Mouse (Mus musculus) embryo, embryonic 10 days (tissue): ENCODE data around the gene Arhgap35.
"Not testable (repeated sequence)": the region's sequence is repeated elsewhere in the genome, so short reads cannot be mapped to it uniquely, and the experiment has no call there.

Experiments
- DNase-seq: peaks from one replicate; pipeline ENCODE4 v3.0.0-alpha.2; 2015; ENCODE audit warnings: low spot score

Arhgap35 gene

DNA sequence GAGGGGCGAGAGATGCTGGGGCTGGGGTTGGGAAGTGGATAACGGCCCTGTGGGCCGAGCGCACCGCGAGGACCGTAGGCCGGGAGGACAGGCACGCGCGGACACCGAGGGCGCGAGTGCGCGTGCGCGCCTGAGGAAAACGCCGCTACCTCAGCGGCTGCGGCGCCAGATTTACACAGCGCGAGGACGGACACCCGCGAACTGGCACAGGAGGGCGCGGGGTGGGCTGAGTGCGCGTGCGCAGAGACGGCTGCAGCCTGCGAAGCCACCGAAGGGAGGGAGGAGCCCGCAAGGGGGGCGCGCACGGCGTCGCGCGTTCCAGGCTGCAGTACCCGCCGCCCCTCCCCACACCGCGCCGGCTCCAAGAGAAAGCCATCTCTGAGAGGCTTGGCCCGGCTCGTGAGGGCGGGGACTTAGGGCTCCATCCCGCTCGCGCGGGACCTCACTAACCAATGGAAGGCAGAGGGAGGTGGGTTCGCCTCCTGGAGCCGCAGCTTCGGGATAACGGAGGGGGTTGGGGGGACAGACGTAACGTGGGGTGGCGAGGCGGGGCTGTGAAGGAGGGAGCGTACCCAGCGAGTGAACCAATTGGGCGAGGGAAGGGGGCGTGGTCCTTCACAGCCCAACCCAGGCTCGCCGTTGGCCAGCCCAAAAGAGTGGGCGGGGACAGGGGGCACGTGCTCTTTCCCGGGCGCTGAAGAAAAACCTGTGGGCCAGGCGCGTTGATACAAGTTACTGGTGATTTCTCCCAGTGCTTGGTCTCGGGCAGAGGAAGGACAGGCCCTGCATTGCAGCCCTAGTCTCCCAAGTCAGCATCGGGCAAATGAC lies at the start of gene Arhgap35:
Gene Arhgap35 (minus strand): TSS at position 106 of the 828 bp plus-strand sequence.
- peak; percentile 99 for DNase-seq

DNA sequence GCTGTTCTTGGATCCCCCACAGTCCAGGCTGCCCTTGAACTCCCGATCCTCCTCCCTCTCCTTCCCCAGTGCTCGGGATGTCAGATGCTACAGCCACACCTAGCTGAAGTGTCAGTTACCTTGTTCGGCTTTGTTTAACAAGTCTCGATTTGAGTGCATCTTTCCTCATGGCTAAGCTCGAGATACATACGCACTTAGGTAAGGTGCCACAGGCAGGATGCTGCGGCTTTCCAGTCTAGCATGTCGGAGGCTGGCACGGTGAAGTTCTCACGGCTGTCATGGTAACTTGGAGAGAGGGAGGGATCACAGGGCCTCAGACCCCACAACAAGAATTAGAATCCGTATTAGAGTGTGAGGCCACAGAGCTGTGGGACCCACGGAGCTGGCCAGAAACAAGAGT lies 29.5 kb upstream of the Arhgap35 start:
- DNase-seq, result no peak

DNA sequence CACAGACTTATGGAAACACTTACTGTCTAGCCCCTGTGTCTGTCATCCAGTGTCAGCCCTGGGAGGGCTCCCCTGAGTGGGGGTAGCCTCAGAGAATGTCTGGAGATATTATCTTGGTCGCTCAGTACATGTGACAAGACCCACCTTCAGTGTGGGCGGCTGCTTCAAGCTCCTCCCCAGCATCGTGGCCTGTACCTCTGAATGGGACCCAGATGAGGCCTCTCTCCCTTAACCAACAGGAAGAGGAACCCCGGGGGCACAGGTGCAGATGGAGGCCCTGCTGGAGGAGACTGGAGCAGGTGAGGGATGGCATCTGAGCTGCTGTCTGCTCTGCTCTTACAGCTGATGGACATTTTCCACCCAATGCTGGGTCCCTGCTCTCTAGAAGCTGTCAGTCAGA lies 28.3 kb upstream of the Arhgap35 start:
- not testable (repeated sequence) for DNase-seq

DNA sequence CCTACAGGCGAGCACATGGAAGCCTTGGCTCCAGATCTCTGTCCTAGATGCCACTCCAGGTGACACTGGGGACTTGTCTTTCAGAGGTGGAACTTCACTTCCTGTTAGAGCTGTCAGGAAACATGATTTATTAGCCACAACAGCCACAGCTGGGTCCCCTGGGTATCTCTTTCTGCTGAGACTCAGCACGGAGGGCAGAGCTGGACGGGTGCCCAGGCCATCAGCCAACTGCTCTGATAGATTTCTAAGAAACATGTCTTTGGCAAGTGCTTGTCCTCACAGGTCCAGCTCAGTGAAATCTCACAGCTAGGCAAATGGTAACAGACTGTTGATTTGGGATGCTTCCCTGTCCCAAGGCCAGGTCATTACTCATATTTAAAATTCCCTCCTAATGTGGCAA lies 24.2 kb upstream of the Arhgap35 start:
- no peak for DNase-seq

DNA sequence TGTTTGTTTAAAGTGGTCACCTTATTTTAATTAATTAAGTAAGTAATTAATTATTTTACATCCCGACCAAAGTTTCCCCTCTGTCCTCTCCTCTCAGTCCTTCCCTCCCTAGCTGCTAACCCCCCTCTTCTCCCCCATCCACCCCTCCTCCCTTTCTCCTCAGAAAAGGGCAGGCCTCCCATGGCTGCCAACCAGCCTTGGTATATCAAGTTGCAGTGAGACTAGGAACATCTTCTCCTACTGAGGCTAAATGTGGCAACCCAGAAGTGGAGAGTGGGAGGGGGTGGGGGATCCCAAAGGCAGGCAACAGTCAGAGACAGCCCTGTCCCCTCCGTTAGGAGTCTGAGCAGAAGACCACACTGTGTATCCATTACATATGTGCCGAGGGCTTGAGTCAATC lies 20.3 kb upstream of the Arhgap35 start:
- DNase-seq, result no peak

DNA sequence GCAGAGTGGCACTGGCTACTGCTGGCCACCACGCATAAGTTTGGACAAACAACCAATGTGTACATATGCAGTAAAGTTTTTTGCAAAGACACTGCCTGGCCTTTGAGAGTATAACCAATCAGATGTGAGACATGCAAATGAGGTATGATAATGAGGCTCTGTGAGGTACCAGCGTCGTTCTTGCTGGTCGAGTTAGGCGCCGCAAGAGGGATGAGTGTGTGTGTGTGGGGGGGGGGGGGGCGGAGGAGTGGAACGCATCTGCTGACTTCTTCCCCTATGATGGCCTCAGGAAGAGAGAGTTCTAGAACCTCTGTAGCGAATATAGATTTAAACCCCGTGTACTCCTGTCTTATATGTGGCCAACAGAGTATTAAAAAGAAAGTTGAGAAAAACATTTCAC lies 19.1 kb upstream of the Arhgap35 start:
- peak; percentile 43 for DNase-seq

DNA sequence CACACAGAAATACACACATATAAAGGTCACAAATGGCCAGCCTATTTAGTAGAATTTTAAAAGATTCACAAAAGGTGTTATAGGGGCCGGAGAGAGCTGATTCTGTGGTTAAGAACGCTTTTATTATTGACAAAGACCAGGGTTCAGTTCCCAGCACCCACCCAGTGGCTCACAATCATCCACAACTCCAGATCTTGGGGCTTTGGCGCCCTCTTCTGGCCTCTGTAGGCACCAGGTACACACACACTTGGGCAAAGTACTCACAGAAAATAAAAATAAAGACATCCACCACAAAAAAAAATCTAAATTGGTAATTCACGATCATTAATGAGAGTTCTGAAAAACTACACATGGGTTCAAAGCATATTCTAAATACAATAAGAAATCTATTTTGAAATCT lies 17.1 kb upstream of the Arhgap35 start:
- DNase-seq, result no peak

DNA sequence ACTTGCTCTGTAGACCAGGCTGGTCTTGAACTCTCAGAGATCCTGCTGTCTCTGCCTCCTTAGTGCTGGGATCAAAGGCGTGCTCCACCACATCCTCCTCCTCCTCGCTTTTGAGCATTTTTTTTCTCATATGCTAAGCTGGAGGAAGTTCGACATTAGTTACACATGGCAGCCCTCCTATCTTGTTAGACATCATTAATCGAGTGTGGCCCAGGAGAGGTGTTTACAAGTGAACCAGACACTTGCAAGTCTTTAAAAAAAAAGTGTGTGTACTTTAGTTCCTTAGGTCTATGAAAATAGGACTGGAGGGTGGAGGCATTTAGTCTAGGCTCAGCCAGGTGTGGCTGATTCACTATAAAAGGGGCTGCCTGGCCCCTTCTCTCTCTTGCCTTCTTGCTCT lies 16.2 kb upstream of the Arhgap35 start:
- no peak for DNase-seq

DNA sequence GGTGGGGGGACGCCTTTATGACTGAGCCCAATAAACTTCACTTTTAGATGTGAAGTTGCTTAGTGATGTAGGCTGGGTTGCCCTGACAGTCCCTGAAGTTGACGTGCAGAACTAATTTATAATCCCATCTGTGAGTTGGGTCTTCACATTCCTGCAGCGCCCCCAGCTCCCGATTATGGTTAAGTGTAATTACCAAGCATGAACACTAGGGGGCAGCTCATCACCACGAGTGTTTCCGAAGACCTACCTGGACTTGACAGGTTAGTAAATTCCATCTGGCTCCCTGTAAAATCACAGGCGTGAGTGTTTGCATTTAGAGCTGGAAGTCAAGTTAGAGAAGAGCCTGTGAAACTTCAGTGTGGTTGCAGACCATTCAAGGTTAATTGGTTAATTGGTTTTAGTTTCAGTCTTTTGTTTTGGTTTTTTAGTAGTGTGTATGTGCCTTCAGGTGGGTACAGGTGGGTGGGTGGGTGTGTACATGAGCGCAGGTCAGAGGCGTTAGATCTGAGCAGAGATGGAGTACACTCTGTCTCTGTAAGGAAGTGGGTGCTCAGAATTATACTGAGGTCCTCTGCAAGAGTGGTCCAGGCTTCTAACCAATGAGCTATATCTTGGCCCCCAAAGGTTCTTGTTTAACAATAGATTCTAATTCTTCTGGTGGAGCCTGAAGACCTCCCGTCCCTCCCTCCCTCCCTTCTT lies 15.0 kb upstream of the Arhgap35 start:
- DNase-seq, result peak; percentile 74

DNA sequence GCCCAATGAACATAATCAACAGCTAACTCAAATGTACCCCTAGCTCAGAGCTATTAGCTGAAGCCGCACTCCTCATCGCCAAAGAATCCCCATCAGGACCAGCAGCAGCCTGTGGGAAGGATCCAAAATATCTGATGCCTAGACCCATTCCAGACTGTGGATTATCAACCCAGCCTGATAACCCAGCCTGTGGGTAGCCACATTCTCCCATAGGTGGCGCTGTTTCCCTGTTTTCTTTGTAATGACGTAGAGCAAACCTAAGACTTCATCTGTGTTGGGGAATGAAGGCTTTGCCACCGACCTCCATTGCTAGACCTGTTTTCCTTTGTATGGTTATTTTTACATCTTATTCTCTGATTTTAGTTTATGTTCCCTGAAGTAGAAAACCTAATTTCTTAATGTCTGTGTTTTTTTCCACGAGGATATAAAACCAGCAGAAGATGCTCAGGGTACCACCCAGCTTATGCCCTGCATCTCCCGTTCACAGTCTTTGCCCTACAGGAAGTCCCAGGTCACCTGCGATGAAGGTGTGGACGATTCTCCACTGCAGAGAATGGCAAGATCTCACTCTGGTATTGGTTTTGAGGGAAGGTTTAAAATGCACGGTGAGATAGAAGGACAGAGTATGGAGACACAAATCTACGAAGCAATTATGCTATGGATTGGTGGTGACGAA lies 13.4 kb upstream of the Arhgap35 start:
- peak; percentile 90 for DNase-seq

DNA sequence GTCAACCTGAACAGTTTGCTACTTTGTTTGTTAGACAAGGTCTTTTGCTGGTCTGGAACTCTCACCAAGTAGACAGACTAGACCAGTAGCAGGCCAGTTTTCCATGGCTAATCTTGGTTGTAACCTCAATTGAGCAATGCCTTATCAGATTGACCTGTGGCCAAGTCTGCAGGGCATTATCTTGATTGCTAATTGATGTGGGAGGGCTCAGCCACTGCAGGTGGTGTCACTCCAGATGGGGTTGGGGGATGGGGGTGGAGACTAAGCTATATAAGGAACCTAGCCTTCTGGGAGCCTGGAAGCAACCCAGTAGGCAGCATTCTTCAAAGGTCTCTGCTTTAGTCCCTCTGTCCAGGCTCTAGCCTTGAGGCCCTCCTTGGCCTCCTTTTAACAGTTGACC lies 8.9 kb upstream of the Arhgap35 start:
- DNase-seq, result no peak

DNA sequence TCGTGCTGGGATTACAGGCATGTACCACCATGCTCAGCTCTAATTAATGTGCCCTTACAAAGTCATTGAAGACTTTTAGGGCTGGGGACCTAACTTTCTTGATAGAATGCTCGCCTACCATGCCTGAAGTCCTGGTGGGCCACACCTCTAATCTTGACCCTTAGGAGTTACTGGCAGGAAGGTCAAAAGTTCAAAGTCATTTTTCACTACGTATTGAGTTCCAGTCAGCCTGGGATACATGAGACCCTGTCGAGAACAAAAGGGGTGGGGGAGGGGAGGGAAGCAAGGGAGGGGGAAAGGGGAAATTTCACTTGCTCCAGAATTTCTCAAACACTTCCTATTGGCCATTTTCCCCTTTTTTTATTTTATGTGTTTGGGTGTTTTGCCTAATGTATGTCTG lies 8.3 kb upstream of the Arhgap35 start:
- peak; percentile 52 for DNase-seq

DNA sequence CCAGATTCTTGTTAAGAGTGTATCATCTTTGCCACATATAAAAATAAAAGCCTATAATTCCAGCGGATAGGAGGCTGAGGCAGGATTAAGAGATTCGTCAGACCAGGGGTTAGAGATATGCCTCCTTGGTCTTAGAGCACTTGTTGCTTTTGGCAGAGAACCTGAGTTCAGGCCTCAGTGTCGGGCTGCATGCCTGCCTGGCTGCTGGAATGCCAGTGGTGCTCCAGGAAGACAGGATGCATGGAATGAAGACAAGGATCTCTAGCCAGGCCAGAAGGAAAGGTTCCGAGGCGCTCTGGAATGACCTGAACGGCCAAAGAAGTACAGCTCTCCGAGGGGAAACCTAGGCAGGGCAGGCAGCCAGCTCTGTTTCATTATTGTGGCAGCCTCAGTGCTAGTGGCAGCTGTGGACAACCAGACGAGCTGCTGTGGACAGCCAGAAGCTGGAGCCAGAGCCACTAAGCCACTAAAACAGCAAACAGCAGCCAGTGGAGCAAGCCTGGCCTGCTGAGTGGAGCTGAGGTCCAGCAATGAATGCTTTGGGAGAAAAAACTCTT lies 6.4 kb upstream of the Arhgap35 start:
- DNase-seq, result no peak

DNA sequence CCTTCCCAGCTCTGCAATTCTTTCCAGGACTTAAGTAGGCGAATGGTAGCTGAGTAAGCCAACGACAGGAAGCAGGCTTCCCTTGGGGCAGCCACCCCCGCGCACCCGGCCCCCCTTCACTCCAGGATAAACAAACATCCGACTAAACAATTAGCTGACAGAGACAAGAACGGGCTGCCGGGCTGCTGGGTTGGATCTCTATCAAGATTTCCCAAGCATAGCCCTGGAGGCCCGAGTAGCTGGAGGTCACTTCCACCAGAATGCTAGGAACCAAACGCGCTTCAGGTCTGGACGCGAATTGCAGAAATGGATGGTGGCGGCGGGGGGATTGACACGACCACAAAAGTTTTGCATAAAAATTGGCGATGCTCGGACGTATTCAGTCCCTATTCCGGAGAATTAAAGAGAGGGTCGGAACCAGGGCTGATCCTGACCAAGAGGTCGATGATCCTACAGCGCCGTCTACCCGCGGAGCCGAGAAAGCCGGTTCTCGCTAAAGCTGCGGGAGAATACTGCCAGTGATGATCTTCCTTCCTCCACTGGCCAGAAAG lies 3.9 kb upstream of the Arhgap35 start:
- DNase-seq, result peak; percentile 84

DNA sequence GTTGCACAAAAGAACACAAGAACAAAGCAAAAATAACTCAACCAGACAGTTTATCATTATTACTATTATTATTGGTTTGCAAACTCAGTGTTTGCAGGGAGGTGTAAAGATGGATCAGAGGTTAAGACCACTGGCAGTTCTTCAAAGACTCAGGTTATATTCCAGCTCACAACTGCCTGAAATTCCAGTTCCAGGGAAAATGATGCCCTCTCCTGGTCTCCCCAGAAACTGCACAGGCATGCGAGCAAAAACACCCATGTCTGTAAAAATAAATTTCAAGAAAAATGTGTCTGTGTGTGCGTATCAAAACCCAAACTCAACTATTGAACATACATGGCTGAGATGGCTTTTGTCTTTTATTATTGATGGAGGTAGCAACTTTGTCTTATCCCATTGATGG lies 2.3 kb upstream of the Arhgap35 start:
- DNase-seq, result peak; percentile 56

DNA sequence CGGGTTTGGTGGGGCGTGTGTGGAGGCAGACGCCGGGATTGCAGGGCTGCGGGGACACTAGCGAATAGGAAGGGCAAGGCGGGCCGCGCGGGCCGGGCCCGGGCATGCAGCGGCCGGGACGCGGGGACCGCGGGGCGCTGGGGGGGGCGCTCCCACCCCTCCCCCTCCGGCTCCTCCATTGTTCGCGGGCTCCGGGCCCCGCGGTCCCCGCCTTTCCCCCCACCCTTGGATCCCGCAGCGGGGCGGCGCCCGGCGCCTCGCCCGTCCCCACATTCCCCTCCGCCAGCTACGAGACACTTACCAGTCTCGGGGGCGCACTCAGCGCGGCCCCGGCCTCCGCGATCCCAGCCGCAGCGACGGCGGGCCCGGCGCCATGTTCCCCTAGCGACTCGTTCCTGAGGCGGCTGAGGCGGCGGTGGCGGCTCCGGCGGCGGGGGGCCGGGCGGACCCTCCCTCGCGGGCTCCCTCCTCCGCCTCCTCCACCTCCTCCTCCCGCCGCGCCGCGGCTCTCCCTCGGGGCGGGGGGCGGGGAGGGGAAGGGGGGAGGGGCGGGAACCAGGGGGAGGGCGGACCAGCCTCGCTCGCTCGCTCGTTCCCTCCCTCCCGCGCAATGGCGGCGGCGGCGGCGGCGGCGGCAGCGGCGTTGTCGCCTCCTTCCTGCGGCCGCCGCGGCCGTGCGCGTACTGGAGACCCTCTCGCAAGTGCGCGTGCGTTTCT lies 464 bp downstream of the Arhgap35 start:
- DNase-seq, result peak; percentile 82

DNA sequence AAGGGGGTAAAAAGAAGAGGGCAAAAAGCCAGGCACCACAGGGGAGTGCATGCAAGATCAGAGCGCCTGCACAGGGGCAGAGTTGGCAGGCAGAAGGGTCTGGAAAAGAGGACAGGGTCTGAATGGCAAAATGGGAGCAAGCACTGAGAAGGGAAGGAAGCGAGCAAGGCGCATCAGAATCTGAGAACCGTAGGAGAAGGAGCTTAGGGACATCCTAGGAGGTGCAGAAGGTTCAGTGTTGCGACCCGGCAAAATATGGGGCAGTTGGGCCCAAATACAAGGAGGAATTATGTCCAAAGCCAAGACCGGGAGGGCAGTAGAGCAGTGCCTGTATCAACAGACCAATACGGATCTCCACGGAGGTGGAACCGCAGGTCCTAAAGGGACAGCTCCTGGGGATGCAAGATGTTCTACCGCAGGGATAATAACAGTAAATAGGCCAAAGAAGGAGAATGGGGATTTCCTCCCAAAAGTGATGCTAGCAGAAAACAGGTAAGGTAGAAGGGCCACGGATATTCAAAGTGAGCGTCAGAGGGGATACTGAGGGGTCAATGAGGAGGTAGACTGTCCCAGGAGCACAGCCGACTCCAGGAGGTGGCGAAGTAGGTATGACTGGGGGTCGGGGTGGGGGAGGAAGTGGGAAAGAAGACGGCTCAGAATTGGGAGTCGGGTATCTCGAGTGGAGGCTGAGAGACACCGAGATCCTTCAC lies 1.2 kb downstream of the Arhgap35 start:
- DNase-seq, result peak; percentile 26

DNA sequence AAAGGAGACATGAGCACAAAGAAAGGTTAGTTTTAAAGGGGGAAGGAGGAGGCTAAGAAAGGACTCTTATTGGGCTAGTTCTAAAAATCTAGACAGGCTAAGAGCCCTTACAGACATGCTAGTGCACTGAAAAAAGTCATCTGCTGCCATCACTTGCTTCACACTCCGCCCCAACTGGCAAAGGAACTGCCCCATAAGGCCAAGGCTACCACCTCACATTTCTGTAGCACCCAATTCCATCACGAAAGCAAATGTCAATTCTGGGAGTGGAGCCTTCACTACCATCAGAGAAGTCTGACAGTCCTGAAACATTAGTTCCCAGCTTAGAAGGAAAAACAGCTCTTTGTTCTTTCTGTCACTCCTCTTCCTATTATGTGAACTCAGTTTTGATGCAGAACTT lies 4.4 kb downstream of the Arhgap35 start:
- no peak for DNase-seq

DNA sequence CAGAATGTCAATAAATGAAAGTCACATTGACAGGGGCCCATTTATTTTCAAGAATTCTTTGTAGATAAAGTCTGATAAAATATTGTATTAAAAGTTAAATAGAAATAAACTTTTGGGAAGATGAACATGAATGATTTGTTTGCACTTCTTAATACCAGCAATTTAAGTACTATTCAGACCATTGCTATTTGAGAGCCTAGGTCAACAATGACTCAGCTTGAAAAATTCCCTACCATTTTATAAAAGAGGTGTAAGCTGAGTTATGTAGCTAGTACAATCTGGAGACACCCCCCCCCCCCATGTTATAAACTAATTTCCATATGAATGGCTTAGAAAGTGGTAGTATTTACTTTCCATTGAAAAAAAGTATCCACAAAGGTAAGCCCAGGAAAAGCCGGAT lies 5.8 kb downstream of the Arhgap35 start:
- no peak for DNase-seq

DNA sequence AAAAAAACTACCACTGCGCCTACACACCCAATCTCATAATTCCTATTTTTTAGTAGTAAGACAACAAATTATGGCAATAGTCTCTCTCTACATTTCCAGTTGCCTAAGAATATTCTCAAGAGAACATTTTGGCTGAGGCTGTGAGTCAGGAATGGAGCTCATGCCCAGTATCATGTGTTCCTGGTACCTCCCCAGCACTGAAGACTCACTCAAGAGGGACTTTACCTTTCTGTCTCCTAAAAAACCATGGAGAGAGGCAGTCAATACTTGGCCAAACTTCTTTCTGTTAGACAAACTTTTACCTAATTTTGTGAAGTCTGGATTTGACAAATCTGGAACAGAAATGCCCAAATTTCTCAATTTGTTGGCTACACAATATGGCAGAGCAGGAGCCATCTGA lies 6.7 kb downstream of the Arhgap35 start:
- no peak for DNase-seq

DNA sequence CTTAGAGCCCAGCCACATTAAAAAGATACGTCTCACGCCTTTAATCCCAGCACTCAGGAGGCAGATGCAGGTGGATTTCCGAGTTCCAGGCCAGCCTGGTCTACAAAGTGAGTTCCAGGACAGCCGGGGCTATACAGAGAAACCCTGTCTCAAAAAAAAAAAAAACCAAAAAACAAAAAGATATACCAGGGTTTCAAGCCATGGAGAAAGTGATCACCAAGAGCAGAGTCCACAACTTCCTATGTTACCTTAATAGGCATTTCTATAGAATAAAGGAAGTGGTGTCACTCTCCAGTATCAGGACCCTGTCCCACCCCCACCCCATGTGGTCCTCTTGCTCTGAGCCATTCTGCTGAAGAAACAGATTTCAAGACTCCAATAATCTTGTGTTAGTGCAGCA lies 8.0 kb downstream of the Arhgap35 start:
- DNase-seq, result not testable (repeated sequence)
